Mouse (Mus musculus): Measurements from ENCODE around the gene Decr2. TPM values are rescaled to one million over a fixed set of nuclear protein-coding genes. Genes with fewer than 3 reads are reported as not detected.
"Not testable (repeated sequence)": the region's sequence is repeated elsewhere in the genome, so short reads cannot be mapped to it uniquely, and the experiment has no call there.

The Decr2 gene
- polyA plus RNA-seq, 1 experiment from 2014 or later, result 46.9 TPM

DNA sequence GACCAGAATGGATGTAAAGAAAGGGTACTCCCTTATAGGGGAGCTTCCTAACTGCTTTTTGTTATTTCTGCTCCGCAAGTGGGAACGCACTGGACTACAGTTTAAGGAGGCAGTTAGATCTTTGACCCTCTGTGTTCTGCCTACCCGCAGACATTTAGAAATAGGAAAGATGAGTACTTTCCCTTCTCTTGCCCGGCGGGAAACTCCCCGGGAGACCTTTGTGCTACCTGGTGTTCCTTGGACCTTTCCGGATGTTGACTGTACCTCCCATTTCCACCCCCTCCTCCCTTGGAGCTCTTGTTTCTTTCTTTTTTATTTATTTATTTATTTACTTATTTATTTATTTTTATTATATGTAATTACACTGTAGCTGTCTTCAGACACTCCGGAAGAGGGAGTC is 23.9 kb upstream of the Decr2 start:
- Histone ChIP-seq H3K4me3 (ENCODE audit: low read length) (peak overlapping the region; percentile 69), H3K9ac (replicated peaks; ENCODE audit: low read length) (peak overlapping the region; percentile 75), H3K27ac (ENCODE audit: low read length) (peak overlapping the region; percentile 40; the same call in 1 of the 2 replicates), H3K27me3 (ENCODE audit: insufficient read depth, low read length) (peaks cover 56% of the 10 kb centered on the region), H3K9me3 (ENCODE audit: low read length) (no peaks in the 10 kb centered on the region), H3K4me1 (ENCODE audit: insufficient read depth, low read length) (peaks cover 26% of the 10 kb centered on the region), H3K36me3 (ENCODE audit: insufficient read depth, low read length) (no peaks in the 10 kb centered on the region), H3K4me2 (replicated peaks; ENCODE audit: low read depth, low read length) (peak overlapping the region; percentile 92)
- WGBS, result 11% methylated on average over 8 of the region's 8 CpGs
- no peak for ATAC-seq (ENCODE audit: low FRiP score, low TSS enrichment)

DNA sequence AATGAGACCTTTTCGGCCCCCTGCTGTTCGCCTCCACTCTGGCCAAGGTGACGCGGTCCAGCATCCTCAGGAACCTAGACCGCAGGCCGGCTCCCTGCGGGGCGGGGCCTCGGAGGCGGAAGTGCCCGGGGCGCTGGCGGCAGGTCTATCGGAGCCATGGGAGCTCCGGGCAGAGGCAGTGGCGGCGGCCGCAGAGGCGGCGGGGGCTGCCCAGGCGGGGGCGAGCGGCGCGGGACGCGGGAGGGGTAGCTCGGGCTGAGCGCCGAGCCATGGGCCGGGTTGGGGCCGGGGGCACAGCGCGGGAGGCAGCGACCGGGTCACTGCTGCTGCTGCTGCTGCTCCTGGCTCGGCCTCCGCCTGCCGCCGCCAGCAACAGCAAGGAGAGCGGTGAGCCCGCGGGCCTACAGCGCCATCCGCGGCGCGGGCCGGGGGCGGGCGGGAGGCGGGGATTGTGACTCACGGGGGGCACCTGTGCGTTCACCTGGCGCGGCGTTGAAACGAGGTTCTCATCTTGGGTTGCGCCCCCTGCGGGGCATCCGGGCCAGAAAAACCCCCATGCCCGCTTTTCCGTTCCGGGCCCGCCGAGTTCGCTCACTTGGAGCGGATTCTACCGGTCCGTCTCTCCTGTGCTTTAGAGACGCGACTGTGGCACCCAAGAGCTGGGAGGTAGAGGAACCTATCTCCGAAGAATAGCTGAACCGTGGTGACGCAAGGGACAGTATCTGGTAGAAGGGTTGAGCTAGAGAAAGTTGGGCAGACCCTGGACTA is 23.2 kb upstream of the Decr2 start, which contains the start of gene Tmem8:
TSS of gene Tmem8 (plus strand) at position 119 of the 768 bp plus-strand sequence.
- Histone ChIP-seq H3K9ac (replicated peaks; ENCODE audit: low read length) (peak within 1 kb of the TSS; percentile 75), H3K4me3 (ENCODE audit: low read length) (peak within 1 kb of the TSS; percentile 69), H3K27ac (ENCODE audit: low read length) (peak within 1 kb of the TSS; percentile 40; the same call in 1 of the 2 replicates), H3K27me3 (ENCODE audit: insufficient read depth, low read length) (peaks cover 56% of the 10 kb centered on the region), H3K9me3 (ENCODE audit: low read length) (no peaks in the 10 kb centered on the region), H3K4me2 (replicated peaks; ENCODE audit: low read depth, low read length) (peak within 1 kb of the TSS; percentile 92), H3K36me3 (ENCODE audit: insufficient read depth, low read length) (no peaks in the 10 kb centered on the region), H3K4me1 (ENCODE audit: insufficient read depth, low read length) (peaks cover 26% of the 10 kb centered on the region)
- ATAC-seq (ENCODE audit: low FRiP score, low TSS enrichment), result peak; percentile 81
- WGBS, result under 1% methylated on average over 68 of the region's 75 CpGs

DNA sequence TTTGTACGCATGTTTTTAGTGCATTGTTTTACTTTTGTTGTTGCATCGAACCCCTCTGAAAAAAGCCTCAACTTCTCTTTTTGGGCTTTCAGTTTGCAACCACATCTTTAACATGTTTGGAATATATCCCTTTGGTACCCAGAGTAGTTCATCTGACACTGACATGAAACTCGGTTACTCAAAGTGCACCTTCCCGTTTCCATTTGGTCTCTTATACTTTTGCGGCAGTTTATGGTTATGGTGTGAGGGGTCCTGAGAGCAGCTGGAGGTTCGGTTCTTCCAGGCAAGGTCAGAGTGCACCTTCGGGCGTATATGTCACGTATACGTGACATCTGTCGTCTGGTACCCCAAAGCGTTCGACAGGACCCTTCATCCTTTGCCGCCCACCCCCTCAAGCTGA is 22.6 kb upstream of the Decr2 start:
- Histone ChIP-seq H3K36me3 (ENCODE audit: insufficient read depth, low read length) (no peaks in the 10 kb centered on the region), H3K27me3 (ENCODE audit: insufficient read depth, low read length) (peaks cover 56% of the 10 kb centered on the region), H3K4me1 (ENCODE audit: insufficient read depth, low read length) (peaks cover 26% of the 10 kb centered on the region), H3K9ac (replicated peaks; ENCODE audit: low read length) (no peak overlapping the region; the same call in 1 of the 2 replicates), H3K27ac (ENCODE audit: low read length) (no peak overlapping the region), H3K4me2 (replicated peaks; ENCODE audit: low read depth, low read length) (peak overlapping the region; percentile 92), H3K4me3 (ENCODE audit: low read length) (peak overlapping the region; percentile 69), H3K9me3 (ENCODE audit: low read length) (no peaks in the 10 kb centered on the region)
- WGBS, result 18% methylated on average over 14 of the region's 14 CpGs
- no peak for ATAC-seq (ENCODE audit: low FRiP score, low TSS enrichment)

- no peak overlapping the region for H3K27ac ChIP-seq (ENCODE audit: low read length)
- H3K9me3 ChIP-seq (ENCODE audit: low read length), result no peaks in the 10 kb centered on the region
- ATAC-seq (ENCODE audit: low FRiP score, low TSS enrichment), result no peak
- H3K27me3 ChIP-seq (ENCODE audit: insufficient read depth, low read length), result peaks cover 53% of the 10 kb centered on the region
- H3K4me2 ChIP-seq (replicated peaks; ENCODE audit: low read depth, low read length), result no peak overlapping the region
- H3K4me1 ChIP-seq (ENCODE audit: insufficient read depth, low read length), result peaks cover 26% of the 10 kb centered on the region
- H3K9ac ChIP-seq (replicated peaks; ENCODE audit: low read length), result no peak overlapping the region
- H3K36me3 ChIP-seq (ENCODE audit: insufficient read depth, low read length), result no peaks in the 10 kb centered on the region
- no peak overlapping the region for H3K4me3 ChIP-seq (ENCODE audit: low read length)
- WGBS, result 27% methylated on average over 4 of the region's 4 CpGs
These were observed 21.6 kb upstream of the Decr2 start for GRCm38 (mm10) chr17:26111722-26112121.

DNA sequence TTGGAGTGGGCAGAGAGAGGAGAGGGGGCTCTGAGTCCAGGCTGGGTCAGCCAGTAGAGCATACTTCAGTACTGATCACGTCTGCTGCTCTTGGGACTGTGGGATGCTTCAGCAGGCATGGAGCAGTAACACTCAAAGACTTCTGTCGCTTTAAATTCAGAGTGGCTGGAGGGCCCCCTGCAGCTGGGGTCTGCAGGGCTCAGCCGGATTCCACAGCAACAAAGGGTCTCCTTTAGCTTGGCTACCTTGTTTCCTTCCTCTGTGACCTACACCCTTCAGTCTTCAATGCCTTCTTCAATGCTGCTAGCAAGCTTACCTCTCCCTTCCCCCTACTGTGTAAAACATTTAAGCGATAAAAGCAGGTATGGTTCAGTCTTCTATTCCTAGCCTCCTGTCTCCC is 20.9 kb upstream of the Decr2 start:
- H3K9me3 ChIP-seq (ENCODE audit: low read length), result no peaks in the 10 kb centered on the region
- H3K27me3 ChIP-seq (ENCODE audit: insufficient read depth, low read length), result peaks cover 48% of the 10 kb centered on the region
- H3K36me3 ChIP-seq (ENCODE audit: insufficient read depth, low read length), result no peaks in the 10 kb centered on the region
- H3K9ac ChIP-seq (replicated peaks; ENCODE audit: low read length), result no peak overlapping the region
- no peak overlapping the region for H3K27ac ChIP-seq (ENCODE audit: low read length)
- no peak overlapping the region for H3K4me2 ChIP-seq (replicated peaks; ENCODE audit: low read depth, low read length)
- H3K4me3 ChIP-seq (ENCODE audit: low read length), result no peak overlapping the region
- 5% methylated on average over 4 of the region's 4 CpGs for WGBS
- no peak for ATAC-seq (ENCODE audit: low FRiP score, low TSS enrichment)
- peaks cover 21% of the 10 kb centered on the region for H3K4me1 ChIP-seq (ENCODE audit: insufficient read depth, low read length)

- Histone ChIP-seq H3K4me3 (ENCODE audit: low read length) (no peak overlapping the region), H3K9me3 (ENCODE audit: low read length) (no peaks in the 10 kb centered on the region), H3K4me1 (ENCODE audit: insufficient read depth, low read length) (peaks cover 17% of the 10 kb centered on the region), H3K27ac (ENCODE audit: low read length) (no peak overlapping the region), H3K27me3 (ENCODE audit: insufficient read depth, low read length) (peaks cover 40% of the 10 kb centered on the region), H3K36me3 (ENCODE audit: insufficient read depth, low read length) (no peaks in the 10 kb centered on the region), H3K4me2 (replicated peaks; ENCODE audit: low read depth, low read length) (no peak overlapping the region), H3K9ac (replicated peaks; ENCODE audit: low read length) (no peak overlapping the region)
- WGBS, result 37% methylated on average over 4 of the region's 4 CpGs
- ATAC-seq (ENCODE audit: low FRiP score, low TSS enrichment), result no peak
These were observed 20.0 kb upstream of the Decr2 start for GRCm38 (mm10) chr17:26110156-26110555.

- Histone ChIP-seq H3K4me1 (ENCODE audit: insufficient read depth, low read length) (no peaks in the 10 kb centered on the region), H3K4me3 (ENCODE audit: low read length) (no peak overlapping the region), H3K36me3 (ENCODE audit: insufficient read depth, low read length) (no peaks in the 10 kb centered on the region), H3K27ac (ENCODE audit: low read length) (no peak overlapping the region), H3K9ac (replicated peaks; ENCODE audit: low read length) (no peak overlapping the region), H3K4me2 (replicated peaks; ENCODE audit: low read depth, low read length) (no peak overlapping the region), H3K9me3 (ENCODE audit: low read length) (no peaks in the 10 kb centered on the region), H3K27me3 (ENCODE audit: insufficient read depth, low read length) (peaks cover 6% of the 10 kb centered on the region)
- ATAC-seq (ENCODE audit: low FRiP score, low TSS enrichment), result no peak
- WGBS, result 63% methylated on average over 4 of the region's 4 CpGs
These were observed 15.5 kb upstream of the Decr2 start for GRCm38 (mm10) chr17:26105619-26106018.

- Histone ChIP-seq H3K4me3 (ENCODE audit: low read length) (no peak overlapping the region), H3K36me3 (ENCODE audit: insufficient read depth, low read length) (no peaks in the 10 kb centered on the region), H3K27ac (ENCODE audit: low read length) (no peak overlapping the region), H3K9ac (replicated peaks; ENCODE audit: low read length) (no peak overlapping the region), H3K27me3 (ENCODE audit: insufficient read depth, low read length) (no peaks in the 10 kb centered on the region), H3K4me2 (replicated peaks; ENCODE audit: low read depth, low read length) (no peak overlapping the region), H3K9me3 (ENCODE audit: low read length) (no peaks in the 10 kb centered on the region), H3K4me1 (ENCODE audit: insufficient read depth, low read length) (no peaks in the 10 kb centered on the region)
- WGBS, result 61% methylated on average over 2 of the region's 4 CpGs
- ATAC-seq (ENCODE audit: low FRiP score, low TSS enrichment), result peak; percentile 92
These were observed 11.3 kb upstream of the Decr2 start for GRCm38 (mm10) chr17:26101478-26101877.

DNA sequence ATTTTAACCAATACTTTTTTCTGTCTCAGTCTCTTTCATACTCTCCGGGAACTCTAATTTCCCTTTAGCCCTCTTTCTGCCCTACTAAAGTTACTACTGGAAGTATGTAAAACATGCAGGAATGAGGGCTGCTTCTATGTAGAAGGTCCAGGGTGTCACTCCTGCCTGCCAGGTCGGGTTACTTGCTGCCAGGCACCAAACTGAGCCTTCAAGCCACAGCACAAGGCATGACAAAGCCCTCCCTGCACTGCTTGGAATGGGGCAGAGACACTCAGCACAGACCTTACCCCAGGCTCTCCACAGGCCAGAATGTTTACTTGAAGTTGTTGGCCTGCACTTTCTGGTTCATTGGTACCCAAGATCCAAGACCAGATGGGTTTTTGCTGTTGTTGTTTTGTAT is 10.0 kb upstream of the Decr2 start:
- Histone ChIP-seq H3K27me3 (ENCODE audit: insufficient read depth, low read length) (no peaks in the 10 kb centered on the region), H3K9ac (replicated peaks; ENCODE audit: low read length) (no peak overlapping the region), H3K36me3 (ENCODE audit: insufficient read depth, low read length) (no peaks in the 10 kb centered on the region), H3K4me2 (replicated peaks; ENCODE audit: low read depth, low read length) (no peak overlapping the region), H3K27ac (ENCODE audit: low read length) (no peak overlapping the region), H3K9me3 (ENCODE audit: low read length) (no peaks in the 10 kb centered on the region), H3K4me1 (ENCODE audit: insufficient read depth, low read length) (peaks cover 4% of the 10 kb centered on the region; the same call in 1 of the 2 replicates), H3K4me3 (ENCODE audit: low read length) (no peak overlapping the region)
- WGBS, result 37% methylated on average over 2 of the region's 2 CpGs
- no peak for ATAC-seq (ENCODE audit: low FRiP score, low TSS enrichment)

DNA sequence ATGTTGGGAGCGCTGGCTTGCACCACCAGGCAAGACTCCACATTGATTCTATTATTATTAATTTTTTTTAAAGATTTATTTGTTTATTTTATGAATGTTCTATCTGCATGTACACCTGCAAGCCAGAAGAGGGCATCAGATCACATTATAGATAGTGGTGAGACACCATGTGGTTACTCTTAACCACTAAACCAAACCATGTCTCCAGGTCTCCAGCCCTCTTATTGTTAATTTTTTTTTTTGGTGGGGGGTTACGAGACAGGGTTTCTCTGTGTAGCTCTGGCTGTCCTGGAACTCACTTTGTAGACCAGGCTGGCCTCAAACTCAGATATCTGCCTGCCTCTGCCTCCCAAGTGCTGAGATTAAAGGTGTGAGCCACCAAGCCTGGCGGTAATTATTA is 9.2 kb upstream of the Decr2 start:
- not testable (repeated sequence) for H3K27ac ChIP-seq (ENCODE audit: low read length); H3K4me2 ChIP-seq (replicated peaks; ENCODE audit: low read depth, low read length); H3K4me3 ChIP-seq (ENCODE audit: low read length); H3K36me3 ChIP-seq (ENCODE audit: insufficient read depth, low read length); H3K27me3 ChIP-seq (ENCODE audit: insufficient read depth, low read length); H3K4me1 ChIP-seq (ENCODE audit: insufficient read depth, low read length); H3K9me3 ChIP-seq (ENCODE audit: low read length); H3K9ac ChIP-seq (replicated peaks; ENCODE audit: low read length); ATAC-seq (ENCODE audit: low FRiP score, low TSS enrichment)
- 66% methylated on average over 3 of the region's 3 CpGs for WGBS

All from kidney, embryonic 16.5 days (tissue).